Mouse (Mus musculus): Measurements from ENCODE around the gene Slc4a5.
A peak's percentile ranks its signal among the peaks of the same experiment; 100 is the strongest.

Gene Slc4a5

GRCm38 (mm10) chr6:83352666-83353410 lies 133.2 kb downstream of the Slc4a5 start:
- DNase-seq: peak; percentile 81 to 85
